In genomic region chr1:31233319-31234036, GRCm38 (mm10) we compare ENCODE assay signal across 13 mouse cellular contexts. TPM values are rescaled to one million over a fixed set of nuclear protein-coding genes. Genes with fewer than 3 reads are reported as not detected.
DNase-seq lines count a peak whose midpoint lies in the region; ATAC-seq lines count a peak whose summit lies in the region.
"Had no signal": no experiment of that assay in that cellular context is flagged by ENCODE, and none has a peak within 500 bp of the region (broad histone marks: within the 10 kb centered on the region; RNA-seq: fewer than 3 reads in every experiment).

No protein-coding gene starts in this region.

- H3K36me3 ChIP-seq in midbrain, embryonic 14.5 days (ENCODE audit: control insufficient read depth, insufficient read depth, low read length): no peaks in the 10 kb centered on the region
- H3K36me3 ChIP-seq: lung, embryonic 15.5 days had no signal

- H3K4me3 ChIP-seq in midbrain, embryonic 14.5 days (replicated peaks; ENCODE audit: low read depth, low read length): no peak overlapping the region
- H3K4me3 ChIP-seq: lung, embryonic 15.5 days had no signal

- DNase-seq in frontal cortex, postnatal 25 days (ENCODE audit: low spot score in 2 of 2): no peak
- DNase-seq in cerebellum, postnatal 14 days: peak; percentile 11 to 17
- peak; percentile 5 to 13 for DNase-seq in kidney, adult 8-10 months
- DNase-seq in midbrain, embryonic 14.5 days: peak; percentile 82
- DNase-seq in heart, postnatal 36 days: no peak
- DNase-seq in spleen, postnatal 4 days (ENCODE audit: low spot score in 2 of 2): no peak
- no peak for DNase-seq in ovary, postnatal 14 days (ENCODE audit: low spot score)
- DNase-seq: B cell, adult 2 months had no signal

- H3K27me3 ChIP-seq in midbrain, embryonic 14.5 days (ENCODE audit: control insufficient read depth, insufficient read depth, low read length): no peaks in the 10 kb centered on the region
- H3K27me3 ChIP-seq: lung, embryonic 15.5 days had no signal

- no peak overlapping the region for H3K9ac ChIP-seq in midbrain, embryonic 14.5 days (replicated peaks; ENCODE audit: low read length)
- H3K9ac ChIP-seq: lung, embryonic 15.5 days had no signal

- no peak overlapping the region for H3K4me2 ChIP-seq in midbrain, embryonic 14.5 days (ENCODE audit: low read length)
- H3K4me2 ChIP-seq: lung, embryonic 15.5 days had no signal

- intact Hi-C loops in heart, postnatal 36 days (cut with DNase I): no loop called here

- H3K9me3 ChIP-seq in midbrain, embryonic 14.5 days (ENCODE audit: control insufficient read depth, low read length): no peaks in the 10 kb centered on the region
- H3K9me3 ChIP-seq: lung, embryonic 15.5 days had no signal

- no peak overlapping the region; the same call in 1 of the 2 replicates for H3K27ac ChIP-seq in midbrain, embryonic 14.5 days (replicated peaks; ENCODE audit: low read depth, low read length)
- H3K27ac ChIP-seq: lung, embryonic 15.5 days had no signal

- peaks cover 10% of the 10 kb centered on the region; the same call in 1 of the 2 replicates for H3K4me1 ChIP-seq in midbrain, embryonic 14.5 days (ENCODE audit: control insufficient read depth, insufficient read depth, low read length)
- H3K4me1 ChIP-seq: lung, embryonic 15.5 days had no signal

- peak; percentile 70 for ATAC-seq in frontal cortex, adult (ENCODE audit: low TSS enrichment)
- peak; percentile 89 for ATAC-seq in midbrain, embryonic 14.5 days (ENCODE audit: low FRiP score, low TSS enrichment)

RNA-seq across cellular contexts. Expression of gene Pih1d3, which starts 10.8 kb away (rescaled TPM):
- not detected in 2 replicates for polyA plus RNA-seq in midbrain, embryonic 14.5 days (2014; fragmentation: Nextera tagmentation; extraction: Ambion mirVana)
- not detected for total RNA-seq in heart, postnatal 36 days (2021)
- total RNA-seq: hematopoietic stem cell, adult 5-6 weeks had no signal
- polyA plus RNA-seq: cerebellum, adult 2 months; lung, embryonic 15.5 days; stomach, embryonic 14.5 days had no signal

RNA-seq across cellular contexts. Expression of gene 4931428L18Rik, which starts 11.0 kb away (rescaled TPM):
- not detected in 2 replicates for polyA plus RNA-seq in midbrain, embryonic 14.5 days (2014; fragmentation: Nextera tagmentation; extraction: Ambion mirVana)
- total RNA-seq in heart, postnatal 36 days (2021): under 1 TPM in 1 of 2 experiments, not detected in 1; 0.16 TPM
- polyA plus RNA-seq: cerebellum, adult 2 months; lung, embryonic 15.5 days; stomach, embryonic 14.5 days had no signal

RNA-seq across cellular contexts. Expression of gene Lgsn, which starts 57.3 kb away (rescaled TPM):
- polyA plus RNA-seq in midbrain, embryonic 14.5 days (2014; fragmentation: Nextera tagmentation; extraction: Ambion mirVana): not detected in 2 replicates
- not detected for total RNA-seq in heart, postnatal 36 days (2021)
- total RNA-seq: hematopoietic stem cell, adult 5-6 weeks had no signal
- polyA plus RNA-seq: lung, embryonic 15.5 days; stomach, embryonic 14.5 days had no signal

Comparison
In these comparisons a context has a peak if more than half of its experiments do, and no peak if none do; other contexts are left out.
1. DNase-seq: peak in cerebellum, postnatal 14 days (2 of 2), kidney, adult 8-10 months (2 of 2) and midbrain, embryonic 14.5 days (single experiment); none in frontal cortex, postnatal 25 days (0 of 2), heart, postnatal 36 days (0 of 2), spleen, postnatal 4 days (0 of 2) and ovary, postnatal 14 days (single experiment).